Mouse (Mus musculus) liver, adult 2 months (tissue): ENCODE data around the gene Lhpp.

Experiments
- CTCF ChIP-seq: fragments of 200-500 bp; IDR thresholded peaks from 2 replicates; pipeline ENCODE4 v1.5.1; 2011; ENCODE audit warnings: low read depth, low read length, control low read depth
- POLR2A ChIP-seq: fragments of 200-500 bp; IDR thresholded peaks from 2 replicates; pipeline ENCODE4 v1.6.1; 2011; ENCODE audit warnings: low read length, control low read depth; ENCODE audit not compliant: insufficient read depth; ENCODE audit errors: extremely low read depth

- no peak for TF ChIP-seq CTCF
- TF ChIP-seq POLR2A: no peak
Measured at GRCm38 (mm10) chr7:132605689-132606088, 4.7 kb upstream of the Lhpp start.
